Mouse (Mus musculus) forebrain, embryonic 11.5 days (tissue): Measurements from ENCODE around the gene Atxn10. TPM values are rescaled to one million over a fixed set of nuclear protein-coding genes. Genes with fewer than 3 reads are reported as not detected.

Source experiments
- ATAC-seq: fragments of 200-750 bp; cut with Nextera tagmentation; replicated peaks from 2 replicates; pipeline ENCODE4 v1.8.0; 2017; ENCODE audit warnings: moderate TSS enrichment; ENCODE audit not compliant: low FRiP score
- DNase-seq: peaks from one replicate; pipeline ENCODE4 v3.0.0-alpha.2; 2017; ENCODE audit warnings: low spot score
- H3K27ac ChIP-seq: fragments of 300-500 bp; sonication (generic); 2 replicates; pipeline ENCODE4 v1.5.1; 2014; ENCODE audit warnings: low read depth, low read length
- H3K27me3 ChIP-seq: fragments of 300-500 bp; sonication (generic); 2 replicates; pipeline ENCODE4 v1.6.1; 2014; ENCODE audit warnings: mild to moderate bottlenecking, low read length, mixed read lengths; ENCODE audit not compliant: control insufficient read depth, insufficient read depth
- H3K36me3 ChIP-seq: fragments of 300-500 bp; sonication (generic); 2 replicates; pipeline ENCODE4 v1.6.1; 2014; ENCODE audit warnings: mild to moderate bottlenecking, low read length, moderate library complexity, mixed read lengths; ENCODE audit not compliant: control insufficient read depth, insufficient read depth
- H3K4me1 ChIP-seq: fragments of 300-500 bp; sonication (generic); replicated peaks from 2 replicates; pipeline ENCODE4 v1.6.1; 2014; ENCODE audit warnings: low read length, mixed read lengths; ENCODE audit not compliant: control insufficient read depth, insufficient read depth
- H3K4me2 ChIP-seq: fragments of 300-500 bp; sonication (generic); 2 replicates; pipeline ENCODE4 v1.6.1; 2014; ENCODE audit warnings: low read depth, mild to moderate bottlenecking, low read length, moderate library complexity, mixed read lengths; ENCODE audit not compliant: severe bottlenecking
- H3K4me3 ChIP-seq: fragments of 300-500 bp; sonication (generic); 2 replicates; pipeline ENCODE4 v1.5.1; 2014; ENCODE audit warnings: low read depth, low read length
- H3K9ac ChIP-seq: fragments of 300-500 bp; sonication (generic); 2 replicates; pipeline ENCODE4 v1.6.1; 2014; ENCODE audit warnings: low read length
- H3K9me3 ChIP-seq: fragments of 300-500 bp; sonication (generic); 2 replicates; pipeline ENCODE4 v1.6.1; 2016; ENCODE audit warnings: low read length, mixed read lengths; ENCODE audit not compliant: control insufficient read depth
- WGBS: fragments of 180-500 bp; shearing (Covaris S2); extraction: QIAGEN DNeasy Blood & Tissue Kit; methylation state at CpG from one replicate; pipeline ENCODE4 v1.1.7; 2014; 5-methylcytosine and 5-hydroxymethylcytosine counted together
- polyA plus RNA-seq: library from polyadenylated mRNA; unstranded; fragments of >200 nt; fragmentation: Nextera tagmentation; extraction: Ambion mirVana; gene quantifications from 2 replicates; pipeline ENCODE4 v1.2.1, GENCODE M21; 2014

Atxn10 gene
- polyA plus RNA-seq, 1 experiment from 2014 or later, result 406 TPM

DNA sequence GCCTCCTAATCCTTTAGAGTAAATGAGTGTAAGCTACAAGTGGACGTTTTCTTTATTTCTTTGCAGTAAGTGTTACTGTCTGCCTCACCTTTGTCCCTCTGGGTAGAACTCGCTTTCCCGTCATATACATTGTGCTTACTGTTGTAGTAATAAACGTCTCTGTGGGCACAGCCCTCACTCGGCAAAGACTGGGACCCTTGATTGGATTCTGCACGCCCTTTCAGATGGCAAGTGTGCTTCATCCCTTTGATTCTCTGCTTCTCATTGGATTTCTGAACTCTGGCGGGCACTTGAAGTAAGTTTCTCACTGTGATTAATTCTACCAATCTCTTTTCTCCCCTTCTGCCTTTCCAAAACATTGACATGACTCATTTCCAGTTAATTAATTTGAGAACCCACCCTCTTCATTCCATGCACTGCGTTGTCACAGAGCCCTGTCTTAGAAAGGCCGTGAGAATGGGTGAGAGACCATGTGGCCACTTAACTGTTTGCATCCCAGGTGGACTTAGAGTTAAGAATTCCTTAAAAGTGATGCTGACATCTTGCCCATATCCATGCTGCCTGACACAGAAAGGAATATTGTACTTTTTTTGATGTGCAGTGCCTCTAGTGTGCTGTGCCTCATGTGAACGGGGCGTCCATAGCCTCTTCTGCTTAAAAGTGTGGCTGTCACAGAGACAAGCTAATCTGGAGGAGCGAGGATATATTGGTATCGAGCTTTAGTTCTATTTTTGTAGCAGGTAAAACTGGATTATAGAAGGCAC, 127.2 kb downstream of the Atxn10 start:
- Histone ChIP-seq H3K4me2 (no peak overlapping the region), H3K4me1 (peaks cover 63% of the 10 kb centered on the region), H3K9me3 (no peaks in the 10 kb centered on the region), H3K36me3 (peaks cover 3% of the 10 kb centered on the region; the same call in 1 of the 2 replicates), H3K4me3 (no peak overlapping the region), H3K9ac (peak overlapping the region; percentile 1; the same call in 1 of the 2 replicates), H3K27me3 (peaks cover 15% of the 10 kb centered on the region), H3K27ac (peak overlapping the region; percentile 93)
- peak; percentile 51 for DNase-seq
- 19% methylated on average over 13 of the region's 13 CpGs for WGBS
- peak; percentile 19 for ATAC-seq

DNA sequence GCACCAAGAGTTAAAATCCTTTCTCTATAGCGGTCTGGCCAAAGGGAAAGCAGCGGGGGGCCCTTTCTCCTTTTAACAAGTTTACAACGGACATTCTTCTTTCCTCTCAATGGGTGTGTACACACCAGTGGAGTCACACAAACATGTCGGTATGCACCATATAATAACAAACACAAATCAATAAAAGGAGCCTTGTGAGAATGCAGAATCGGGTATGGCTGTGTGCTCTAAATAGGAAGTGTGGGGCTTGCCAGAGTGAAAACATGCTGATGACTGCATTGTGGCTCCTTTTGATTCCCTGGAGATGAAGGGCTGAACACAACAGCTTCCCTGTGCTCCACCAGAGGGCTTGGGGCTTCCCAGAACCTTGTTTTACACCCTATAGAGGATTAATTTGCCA, 128.1 kb downstream of the Atxn10 start:
- H3K4me3 ChIP-seq, result no peak overlapping the region
- 3% methylated on average over 5 of the region's 5 CpGs for WGBS
- peak; percentile 69 for ATAC-seq
- no peak overlapping the region; the same call in 1 of the 2 replicates for H3K4me2 ChIP-seq
- H3K4me1 ChIP-seq, result peaks cover 56% of the 10 kb centered on the region
- no peaks in the 10 kb centered on the region for H3K9me3 ChIP-seq
- peaks cover 17% of the 10 kb centered on the region for H3K27me3 ChIP-seq
- peak overlapping the region; percentile 82 for H3K27ac ChIP-seq
- DNase-seq, result peak; percentile 87
- H3K9ac ChIP-seq, result no peak overlapping the region
- peaks cover 3% of the 10 kb centered on the region; the same call in 1 of the 2 replicates for H3K36me3 ChIP-seq

DNA sequence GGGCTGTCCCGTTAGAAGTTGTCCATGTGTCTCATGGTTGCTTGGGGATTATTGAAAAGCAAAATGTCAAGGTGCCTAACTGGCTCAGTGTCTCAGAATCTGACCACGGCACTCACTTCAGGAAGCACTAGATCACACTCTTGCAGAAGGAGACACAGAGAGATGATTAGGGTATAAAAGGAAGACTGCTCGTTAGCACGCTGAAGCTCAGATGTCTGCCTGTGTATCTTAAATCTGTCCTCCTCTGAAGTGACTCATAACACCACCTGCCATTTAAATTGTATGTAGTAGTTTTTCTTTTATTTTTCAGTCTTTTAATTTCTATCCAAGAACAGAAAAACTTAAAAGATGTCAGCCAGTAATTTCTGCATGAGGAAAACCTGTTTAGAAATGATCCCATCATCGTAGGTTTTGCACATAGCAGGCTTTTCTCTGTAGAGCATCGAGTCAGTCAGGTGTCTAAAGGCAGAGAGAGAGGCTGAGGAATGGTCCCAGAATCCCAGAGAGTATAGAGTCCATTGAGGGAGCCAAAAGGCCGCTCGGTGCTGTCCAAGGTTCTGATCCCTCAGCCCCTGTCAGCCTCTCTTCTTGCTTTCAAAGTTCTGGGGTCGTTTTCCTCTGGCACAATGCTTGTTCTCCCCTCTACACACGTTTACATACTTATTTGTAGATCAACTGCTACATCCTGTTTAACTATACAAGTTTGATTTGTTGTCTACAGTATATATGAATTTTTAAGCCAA, 128.9 kb downstream of the Atxn10 start:
- H3K4me1 ChIP-seq, result peaks cover 48% of the 10 kb centered on the region
- ATAC-seq (no peak), DNase-seq (peak; percentile 66)
- H3K9ac ChIP-seq, result peak overlapping the region; percentile 20; the same call in 1 of the 2 replicates
- peaks cover 17% of the 10 kb centered on the region for H3K27me3 ChIP-seq
- H3K9me3 ChIP-seq, result no peaks in the 10 kb centered on the region
- WGBS, result 24% methylated on average over 10 of the region's 10 CpGs
- H3K27ac ChIP-seq, result peak overlapping the region; percentile 82
- H3K4me3 ChIP-seq, result no peak overlapping the region
- peak overlapping the region; percentile 6; the same call in 1 of the 2 replicates for H3K4me2 ChIP-seq
- H3K36me3 ChIP-seq, result peaks cover 3% of the 10 kb centered on the region; the same call in 1 of the 2 replicates

DNA sequence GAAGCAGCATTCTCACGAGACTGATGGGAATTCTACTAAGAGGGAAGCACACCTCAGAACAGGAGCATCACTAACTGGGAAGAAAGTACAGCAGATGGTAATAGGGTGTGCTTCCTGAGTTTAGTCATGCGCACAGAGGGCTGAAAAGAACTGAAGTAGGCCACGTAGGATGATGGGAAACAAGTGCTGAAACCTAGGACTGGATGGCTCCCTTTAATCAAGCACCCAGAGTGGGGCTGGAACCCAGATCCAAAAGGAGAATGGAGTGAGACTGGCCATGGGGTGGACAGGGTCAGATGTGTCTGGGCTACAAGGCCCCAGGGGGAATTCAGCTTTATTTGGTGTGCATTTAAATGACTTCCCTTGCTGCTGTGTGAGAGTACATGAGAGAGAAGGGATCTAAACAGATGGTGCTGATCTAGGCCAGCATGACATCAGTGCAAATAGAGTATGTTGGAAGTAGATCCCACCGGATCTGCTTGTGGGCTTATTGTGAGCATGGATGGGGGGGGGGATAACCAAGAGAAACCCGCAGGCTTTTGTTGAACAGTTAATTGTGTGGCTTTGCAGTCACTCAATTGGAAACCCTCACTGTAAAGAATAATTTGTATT, 130.5 kb downstream of the Atxn10 start:
- H3K4me2 ChIP-seq, result no peak overlapping the region
- H3K36me3 ChIP-seq, result peaks cover 3% of the 10 kb centered on the region; the same call in 1 of the 2 replicates
- H3K4me1 ChIP-seq, result peaks cover 35% of the 10 kb centered on the region
- no peak overlapping the region for H3K27ac ChIP-seq
- H3K4me3 ChIP-seq, result no peak overlapping the region
- H3K27me3 ChIP-seq, result peaks cover 17% of the 10 kb centered on the region
- no peak overlapping the region for H3K9ac ChIP-seq
- DNase-seq (peak; percentile 42), ATAC-seq (no peak)
- H3K9me3 ChIP-seq, result no peaks in the 10 kb centered on the region
- 87% methylated on average over 5 of the region's 5 CpGs for WGBS

DNA sequence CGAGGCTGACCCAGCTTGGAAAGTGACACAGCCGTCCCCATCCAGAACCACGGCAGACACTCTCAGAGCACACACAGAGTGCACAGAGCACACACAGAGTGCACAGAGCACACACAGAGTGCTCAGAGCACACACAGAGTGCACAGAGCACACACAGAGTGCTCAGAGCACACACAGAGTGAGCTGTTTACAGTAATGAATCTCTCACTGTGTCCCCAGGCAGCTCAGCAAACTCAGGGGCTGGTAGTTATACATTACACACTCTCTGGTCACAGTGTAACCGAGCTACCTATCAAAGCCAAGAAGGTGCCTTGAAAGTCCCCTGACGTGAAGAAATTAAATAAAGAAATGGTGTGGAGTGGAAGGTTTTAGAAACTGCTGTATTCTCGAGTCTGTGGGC, 133.4 kb downstream of the Atxn10 start:
- Histone ChIP-seq H3K9ac (no peak overlapping the region), H3K27ac (no peak overlapping the region), H3K27me3 (peaks cover 17% of the 10 kb centered on the region), H3K4me3 (no peak overlapping the region), H3K4me2 (no peak overlapping the region), H3K9me3 (no peaks in the 10 kb centered on the region), H3K4me1 (peaks cover 14% of the 10 kb centered on the region), H3K36me3 (peaks cover 3% of the 10 kb centered on the region; the same call in 1 of the 2 replicates)
- DNase-seq (peak; percentile 35), ATAC-seq (no peak)
- WGBS, result 83% methylated on average over 6 of the region's 6 CpGs

DNA sequence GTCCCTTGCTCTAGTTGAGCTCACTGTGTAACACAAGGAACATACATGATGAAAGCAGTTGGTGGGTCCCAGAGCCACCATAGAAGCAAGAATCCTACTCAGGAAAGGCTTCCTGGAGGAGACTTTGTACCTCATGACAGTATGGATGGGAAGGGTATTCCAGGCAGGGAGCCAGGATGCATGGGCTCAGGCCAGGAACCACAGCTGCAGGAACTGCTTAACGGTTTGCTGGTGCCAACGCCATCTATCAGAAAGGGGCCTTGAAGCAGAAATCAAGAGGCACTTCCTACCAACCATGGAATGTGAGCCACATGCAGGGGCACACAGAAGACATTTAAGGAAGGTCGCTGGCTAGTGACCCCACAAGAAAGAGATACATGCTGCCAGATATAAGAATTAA, 138.7 kb downstream of the Atxn10 start:
- no peak overlapping the region for H3K4me3 ChIP-seq
- 84% methylated on average over 3 of the region's 3 CpGs for WGBS
- H3K9ac ChIP-seq, result no peak overlapping the region
- H3K36me3 ChIP-seq, result no peaks in the 10 kb centered on the region; the same call in 1 of the 2 replicates
- no peaks in the 10 kb centered on the region; the same call in 1 of the 2 replicates for H3K4me1 ChIP-seq
- no peaks in the 10 kb centered on the region for H3K27me3 ChIP-seq
- ATAC-seq, result no peak
- no peaks in the 10 kb centered on the region for H3K9me3 ChIP-seq
- DNase-seq, result no peak
- H3K27ac ChIP-seq, result no peak overlapping the region
- H3K4me2 ChIP-seq, result no peak overlapping the region

DNA sequence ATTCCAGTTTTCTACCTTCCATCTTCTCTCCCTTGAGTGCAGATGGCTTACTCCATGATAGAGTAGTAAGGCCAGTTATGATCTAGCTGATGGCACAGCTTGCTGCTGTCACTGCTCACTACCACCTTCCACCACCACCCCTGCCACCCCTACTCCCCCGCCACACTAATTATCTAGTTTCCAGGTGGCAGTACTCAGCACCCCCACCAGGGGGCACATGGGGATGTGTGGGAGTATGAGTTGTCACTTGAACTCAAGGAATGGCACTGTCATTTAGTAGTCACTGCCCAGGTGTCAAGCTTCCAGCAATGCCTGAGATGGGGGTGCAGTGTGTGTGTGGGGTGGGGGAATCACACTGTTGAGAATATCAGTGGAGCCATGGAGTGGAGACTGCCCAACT, 141.5 kb downstream of the Atxn10 start:
- ATAC-seq (no peak; the same call in 1 of the 2 replicates), DNase-seq (peak; percentile 84)
- WGBS, result 44% methylated on average over 1 of the region's 1 CpGs
- H3K4me2 ChIP-seq, result no peak overlapping the region
- H3K36me3 ChIP-seq, result no peaks in the 10 kb centered on the region
- H3K27ac ChIP-seq, result no peak overlapping the region
- H3K9me3 ChIP-seq, result no peaks in the 10 kb centered on the region
- no peak overlapping the region for H3K9ac ChIP-seq
- peaks cover 7% of the 10 kb centered on the region for H3K4me1 ChIP-seq
- no peaks in the 10 kb centered on the region for H3K27me3 ChIP-seq
- H3K4me3 ChIP-seq, result no peak overlapping the region

DNA sequence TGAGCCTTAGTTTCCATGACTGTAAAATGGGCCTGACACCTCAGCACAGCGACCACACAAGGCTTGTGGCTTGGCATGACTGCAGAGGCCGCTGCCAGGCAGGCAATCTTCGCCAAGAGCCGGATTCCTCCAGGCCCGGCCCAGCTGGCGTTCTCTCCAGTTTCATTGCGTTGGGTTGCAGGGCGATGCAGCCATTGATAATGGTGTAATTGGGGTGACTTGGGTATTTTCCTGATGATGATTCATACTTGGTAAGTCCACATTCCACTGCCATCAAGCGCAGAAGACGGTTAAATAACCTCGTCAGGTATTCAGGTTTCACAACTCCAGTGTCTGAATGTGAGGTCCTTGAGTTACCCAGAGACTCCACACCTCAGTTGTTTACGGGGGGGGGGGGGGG, 143.3 kb downstream of the Atxn10 start:
- H3K4me3 ChIP-seq, result no peak overlapping the region
- H3K4me1 ChIP-seq, result peaks cover 7% of the 10 kb centered on the region
- H3K27me3 ChIP-seq, result no peaks in the 10 kb centered on the region
- H3K9ac ChIP-seq, result no peak overlapping the region
- no peaks in the 10 kb centered on the region for H3K9me3 ChIP-seq
- ATAC-seq, result no peak
- H3K4me2 ChIP-seq, result no peak overlapping the region
- WGBS, result 87% methylated on average over 12 of the region's 12 CpGs
- H3K27ac ChIP-seq, result no peak overlapping the region
- no peaks in the 10 kb centered on the region for H3K36me3 ChIP-seq
- DNase-seq, result no peak
